Mouse (Mus musculus) adrenal gland (tissue): ENCODE data around the gene Mylk.

Experiments used
- intact Hi-C: fragments of 180-260 bp; cut with DNase I; formaldehyde crosslinking; loops from one replicate; pipeline ENCODE4 v1.15.1; 2025

The Mylk gene

GRCm38 (mm10) chr16:35016491-35016890, 271.5 kb downstream of the Mylk start:
- intact Hi-C loops, result no loop called here

GRCm38 (mm10) chr16:35018470-35018974, 273.5 kb downstream of the Mylk start:
- intact Hi-C loops, result no loop called here

- intact Hi-C loops, result no loop called here
Measured at GRCm38 (mm10) chr16:35021903-35022241, 276.9 kb downstream of the Mylk start.

- intact Hi-C loops, result no loop called here
Measured at GRCm38 (mm10) chr16:35022242-35023137, 277.5 kb downstream of the Mylk start, which contains the start of gene Hacd2. TSS of gene Hacd2 (plus strand) at chr16:35022428.

GRCm38 (mm10) chr16:35023138-35023735, 278.2 kb downstream of the Mylk start:
- intact Hi-C loops, result no loop called here

- intact Hi-C loops, result no loop called here
Measured at GRCm38 (mm10) chr16:35024300-35024699, 279.3 kb downstream of the Mylk start.

- intact Hi-C loops, result no loop called here
Measured at GRCm38 (mm10) chr16:35025347-35025746, 280.3 kb downstream of the Mylk start.

- intact Hi-C loops, result no loop called here
Measured at GRCm38 (mm10) chr16:35033241-35033640, 288.2 kb downstream of the Mylk start.

- intact Hi-C loops, result no loop called here
Measured at GRCm38 (mm10) chr16:35033809-35034577, 289.0 kb downstream of the Mylk start.

- intact Hi-C loops, result no loop called here
Measured at GRCm38 (mm10) chr16:35034971-35035370, 290.0 kb downstream of the Mylk start.

GRCm38 (mm10) chr16:35036754-35037153, 291.7 kb downstream of the Mylk start:
- intact Hi-C loops, result no loop called here

GRCm38 (mm10) chr16:35038343-35039057, 293.5 kb downstream of the Mylk start:
- intact Hi-C loops, result no loop called here

GRCm38 (mm10) chr16:35040154-35040553, 295.1 kb downstream of the Mylk start:
- intact Hi-C loops, result no loop called here

- intact Hi-C loops, result no loop called here
Measured at GRCm38 (mm10) chr16:35041001-35041400, 296.0 kb downstream of the Mylk start.

- intact Hi-C loops, result no loop called here
Measured at GRCm38 (mm10) chr16:35046081-35046775, 301.2 kb downstream of the Mylk start.

- intact Hi-C loops, result no loop called here
Measured at GRCm38 (mm10) chr16:35047272-35047969, 302.4 kb downstream of the Mylk start.

- intact Hi-C loops, result no loop called here
Measured at GRCm38 (mm10) chr16:35051066-35051465, 306.1 kb downstream of the Mylk start.
